Mouse (Mus musculus) lung, adult 2 months (tissue): ENCODE results near the gene Gm27021.

Experiments
- CTCF ChIP-seq: fragments of 200-500 bp; IDR thresholded peaks from 2 replicates; pipeline ENCODE4 v1.5.1; 2011; ENCODE audit warnings: mild to moderate bottlenecking, low read length, control low read depth; ENCODE audit not compliant: insufficient read depth
- POLR2A ChIP-seq: fragments of 200-500 bp; IDR thresholded peaks from 2 replicates; pipeline ENCODE4 v1.6.1; 2011; ENCODE audit warnings: low read depth, mild to moderate bottlenecking, control low read depth, low read length, borderline replicate concordance; ENCODE audit errors: extremely low read depth

DNA sequence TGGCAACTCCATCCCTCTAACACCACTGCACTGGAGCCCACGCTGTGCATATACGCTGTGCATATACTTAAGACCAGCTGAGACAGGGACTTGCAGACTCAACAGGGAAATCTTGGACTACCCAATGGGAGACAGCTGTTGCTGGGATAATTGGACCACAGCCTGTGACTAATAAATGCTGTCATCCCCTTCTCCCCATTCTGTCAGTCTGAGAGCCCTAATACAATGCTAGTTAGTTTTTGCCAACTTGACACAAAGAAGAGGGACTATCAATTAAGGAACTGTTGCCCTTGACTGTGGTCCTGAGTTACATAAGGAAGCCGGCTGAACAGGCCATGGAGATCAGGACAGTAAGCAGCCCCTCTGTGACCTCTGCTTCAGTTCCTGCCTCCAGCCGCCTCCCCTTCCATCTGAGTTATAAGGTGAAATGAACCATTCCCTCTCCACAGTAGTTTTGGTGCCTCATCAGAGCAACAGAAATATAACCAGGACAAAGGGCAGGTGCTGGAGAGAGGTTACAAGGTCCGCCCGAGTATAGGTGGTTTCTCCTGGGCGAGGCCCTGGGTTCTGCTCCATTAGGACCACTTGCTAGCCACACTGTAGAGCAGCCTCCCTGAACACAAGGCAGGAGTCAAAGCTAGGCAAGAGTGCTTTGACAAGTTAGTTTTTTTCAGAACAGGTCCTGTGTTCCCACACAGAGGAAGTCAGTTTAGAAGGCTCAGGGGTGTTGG is 11.4 kb downstream of the Gm27021 start:
- TF ChIP-seq CTCF (no peak), POLR2A (no peak)
